Mouse (Mus musculus) heart, adult 2 months (tissue): Measurements from ENCODE around the gene Hsd3b7. TPM values are rescaled to one million over a fixed set of nuclear protein-coding genes. Genes with fewer than 3 reads are reported as not detected.

Source experiments
- DNase-seq, 2 experiments: peaks; one replicate each; pipeline ENCODE4 v3.0.0; 2021
- H3K27ac ChIP-seq: fragments of 200-600 bp; 2 replicates; pipeline ENCODE4 v1.8.1; 2022
- H3K27me3 ChIP-seq: fragments of 200-500 bp; 2 replicates; pipeline ENCODE4 v1.6.1; 2012; ENCODE audit warnings: mild to moderate bottlenecking, low read length, inconsistent platforms, mixed read lengths; ENCODE audit not compliant: control insufficient read depth, insufficient read depth
- H3K36me3 ChIP-seq: fragments of 200-500 bp; 2 replicates; pipeline ENCODE4 v1.6.1; 2012; ENCODE audit warnings: low read length, inconsistent platforms; ENCODE audit not compliant: control insufficient read depth, insufficient read depth
- H3K4me1 ChIP-seq: fragments of 200-500 bp; 2 replicates; pipeline ENCODE4 v1.6.1; 2011; ENCODE audit warnings: low read length; ENCODE audit not compliant: control insufficient read depth, insufficient read depth
- H3K4me3 ChIP-seq: fragments of 200-600 bp; 2 replicates; pipeline ENCODE4 v1.8.1; 2022
- H3K79me2 ChIP-seq: fragments of 200-500 bp; replicated peaks from 2 replicates; pipeline ENCODE4 v1.6.1; 2012; ENCODE audit warnings: mild to moderate bottlenecking, inconsistent platforms, low read length, moderate library complexity, mixed read lengths; ENCODE audit not compliant: control insufficient read depth, insufficient read depth
- H3K9ac ChIP-seq: fragments of 200-500 bp; 2 replicates; pipeline ENCODE4 v1.6.1; 2012; ENCODE audit warnings: low read depth, mild to moderate bottlenecking, control low read depth, inconsistent platforms, low read length, mixed read lengths
- CTCF ChIP-seq: fragments of 200-600 bp; IDR thresholded peaks from 2 replicates; pipeline ENCODE4 v1.8.1; 2022; ENCODE audit warnings: antibody characterized with exemption, mild to moderate bottlenecking, moderate library complexity
- EP300 ChIP-seq: fragments of 200-500 bp; IDR thresholded peaks from 2 replicates; pipeline ENCODE4 v1.6.1; 2011; ENCODE audit warnings: low read depth, low read length, control low read depth; ENCODE audit not compliant: insufficient read depth
- POLR2A ChIP-seq: fragments of 200-500 bp; IDR thresholded peaks from 2 replicates; pipeline ENCODE4 v1.6.1; 2011; ENCODE audit warnings: mild to moderate bottlenecking, low read depth, low read length, control low read depth; ENCODE audit not compliant: insufficient read depth
- WGBS: fragments of 180-500 bp; shearing (Covaris S2); methylation state at CpG from one replicate; pipeline ENCODE4 v1.1.7; 2018; 5-methylcytosine and 5-hydroxymethylcytosine counted together
- intact Hi-C: fragments of 180-260 bp; cut with DNase I; formaldehyde crosslinking; loops from one replicate; pipeline ENCODE4 v1.15.1; 2025
- polyA plus RNA-seq: library from polyadenylated mRNA; depleted of rRNA; stranded (reverse); fragments of >200 nt; gene quantifications from 2 replicates; pipeline ENCODE4 v1.2.3, GENCODE M21; 2012
- total RNA-seq, 2 experiments: library from RNA; stranded (reverse); gene quantifications; 2 replicates each; pipeline ENCODE4 v1.2.3; 2021

The Hsd3b7 gene
- total and polyA plus RNA-seq, 3 experiments, result 9.8 to 37.0 (median 12.9) TPM

DNA sequence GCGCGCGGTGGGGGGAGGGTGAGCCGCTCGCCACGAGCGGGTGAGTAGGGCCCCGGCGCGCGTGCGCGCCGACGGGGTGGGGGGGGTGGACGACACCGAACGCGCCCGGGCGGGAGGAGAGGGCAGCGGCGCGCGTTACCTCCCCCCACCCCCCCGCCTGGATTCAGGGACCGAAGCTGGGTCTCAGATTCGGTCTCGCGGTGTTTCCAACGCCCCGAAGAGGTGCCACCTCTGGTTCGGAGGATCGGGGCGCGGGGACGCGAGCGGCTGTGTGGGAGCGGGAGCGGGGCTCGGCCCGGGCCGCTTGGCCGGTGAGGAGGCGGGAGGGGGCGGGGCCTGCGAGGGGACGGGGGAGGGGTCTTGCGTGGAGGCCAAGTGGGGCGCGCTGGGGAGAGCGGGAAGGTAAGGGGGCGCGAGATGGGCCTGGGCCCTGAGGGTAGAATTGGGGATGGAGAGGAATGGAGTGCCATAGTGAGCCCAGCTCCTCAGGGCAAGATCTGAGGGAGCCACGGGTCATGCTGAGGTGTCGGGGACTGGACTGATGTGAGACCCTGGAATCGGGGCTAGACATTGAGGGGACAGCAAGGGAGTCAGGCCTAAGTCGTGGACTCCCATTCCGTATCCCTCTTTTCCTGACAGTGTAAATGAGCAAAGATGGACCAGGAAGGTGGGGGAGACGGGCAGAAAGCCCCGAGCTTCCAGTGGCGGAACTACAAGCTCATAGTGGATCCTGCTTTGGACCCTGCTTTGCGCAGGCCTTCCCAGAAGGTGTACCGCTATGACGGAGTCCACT, 22.7 kb upstream of the Hsd3b7 start:
- Histone ChIP-seq H3K79me2 (0 out of 2 replicates have a peak, but pooled peaks cover 2% of the 10 kb centered on the region), H3K27me3 (no peaks in the 10 kb centered on the region), H3K4me3 (peak overlapping the region; percentile 94), H3K27ac (peak overlapping the region; percentile 99), H3K9ac (peak overlapping the region; percentile 93), H3K36me3 (peaks cover 6% of the 10 kb centered on the region), H3K4me1 (no peaks in the 10 kb centered on the region; the same call in 1 of the 2 replicates)
- peak in 1 of 2 experiments; percentile 75 for DNase-seq
- 1% methylated on average over 52 of the region's 66 CpGs for WGBS
- TF ChIP-seq POLR2A (0 out of 2 replicates have a peak, but pooled peaks have one; percentile 13), EP300 (no peak)
- intact Hi-C loops, result loop anchor here (5.0 kb wide), 1 partner anchor 100 kb away; the partner anchor contains the start of genes Zfp646 and Zfp668

DNA sequence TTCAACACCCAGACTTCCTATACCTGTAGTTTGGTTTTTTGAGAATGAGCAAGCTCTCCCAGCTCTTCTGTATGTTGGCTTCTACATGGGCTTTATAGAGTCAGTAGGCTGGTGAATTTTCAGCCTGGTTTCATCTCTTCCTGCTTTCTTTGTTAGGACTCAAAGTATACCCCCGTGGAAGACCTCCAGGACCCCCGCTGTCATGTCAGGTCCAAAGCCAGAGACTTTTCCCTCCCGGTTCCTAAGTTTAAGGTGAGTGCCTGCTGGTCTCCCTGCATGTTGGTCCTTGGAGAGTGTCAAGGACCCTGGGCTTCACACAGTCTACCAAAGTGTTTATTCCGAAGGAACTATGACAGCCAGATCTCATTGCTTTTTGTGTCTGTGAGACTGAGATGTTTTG, 22.1 kb upstream of the Hsd3b7 start:
- no peak for TF ChIP-seq CTCF
- TF ChIP-seq EP300, result no peak
- TF ChIP-seq POLR2A, result no peak
- H3K4me3 ChIP-seq, result peak overlapping the region; percentile 94
- no peak for DNase-seq
- H3K36me3 ChIP-seq, result peaks cover 6% of the 10 kb centered on the region
- WGBS, result 73% methylated on average over 4 of the region's 4 CpGs
- intact Hi-C loops, result loop anchor here (5.0 kb wide), 1 partner anchor 99 kb away; the partner anchor contains the start of genes Zfp646 and Zfp668
- no peaks in the 10 kb centered on the region for H3K27me3 ChIP-seq
- H3K27ac ChIP-seq, result no peak overlapping the region
- 0 out of 2 replicates have a peak, but pooled peaks cover 2% of the 10 kb centered on the region for H3K79me2 ChIP-seq
- no peaks in the 10 kb centered on the region; the same call in 1 of the 2 replicates for H3K4me1 ChIP-seq
- H3K9ac ChIP-seq, result no peak overlapping the region

DNA sequence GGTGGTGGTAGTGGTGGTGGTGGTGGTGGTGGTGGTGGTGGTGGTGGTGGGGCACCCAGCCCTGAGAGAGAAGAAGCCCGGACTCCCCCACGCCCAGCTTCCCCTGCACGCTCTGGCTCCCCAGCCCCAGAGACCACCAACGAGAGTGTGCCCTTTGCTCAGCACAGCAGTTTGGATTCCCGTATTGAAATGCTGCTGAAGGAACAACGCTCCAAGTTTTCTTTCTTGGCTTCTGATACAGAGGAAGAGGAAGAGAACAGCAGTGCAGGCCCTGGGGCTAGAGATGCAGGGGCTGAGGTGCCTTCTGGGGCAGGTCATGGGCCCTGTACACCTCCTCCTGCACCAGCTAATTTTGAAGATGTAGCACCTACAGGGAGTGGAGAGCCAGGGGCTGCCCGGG, 15.1 kb upstream of the Hsd3b7 start, which contains the start of gene Gm49388:
Gm49388 (plus strand) TSS at position 301 of the 400 bp plus-strand sequence.
- Histone ChIP-seq H3K27ac (no peak within 1 kb of the TSS), H3K4me3 (no peak within 1 kb of the TSS), H3K36me3 (peaks cover 2% of the 10 kb centered on the region; the same call in 1 of the 2 replicates), H3K4me1 (no peaks in the 10 kb centered on the region), H3K9ac (no peak within 1 kb of the TSS), H3K79me2 (no peaks in the 10 kb centered on the region), H3K27me3 (no peaks in the 10 kb centered on the region)
- intact Hi-C loops, result no loop called here
- 96% methylated on average over 7 of the region's 7 CpGs for WGBS
- TF ChIP-seq CTCF (no peak), EP300 (no peak), POLR2A (no peak)
- no peak for DNase-seq

DNA sequence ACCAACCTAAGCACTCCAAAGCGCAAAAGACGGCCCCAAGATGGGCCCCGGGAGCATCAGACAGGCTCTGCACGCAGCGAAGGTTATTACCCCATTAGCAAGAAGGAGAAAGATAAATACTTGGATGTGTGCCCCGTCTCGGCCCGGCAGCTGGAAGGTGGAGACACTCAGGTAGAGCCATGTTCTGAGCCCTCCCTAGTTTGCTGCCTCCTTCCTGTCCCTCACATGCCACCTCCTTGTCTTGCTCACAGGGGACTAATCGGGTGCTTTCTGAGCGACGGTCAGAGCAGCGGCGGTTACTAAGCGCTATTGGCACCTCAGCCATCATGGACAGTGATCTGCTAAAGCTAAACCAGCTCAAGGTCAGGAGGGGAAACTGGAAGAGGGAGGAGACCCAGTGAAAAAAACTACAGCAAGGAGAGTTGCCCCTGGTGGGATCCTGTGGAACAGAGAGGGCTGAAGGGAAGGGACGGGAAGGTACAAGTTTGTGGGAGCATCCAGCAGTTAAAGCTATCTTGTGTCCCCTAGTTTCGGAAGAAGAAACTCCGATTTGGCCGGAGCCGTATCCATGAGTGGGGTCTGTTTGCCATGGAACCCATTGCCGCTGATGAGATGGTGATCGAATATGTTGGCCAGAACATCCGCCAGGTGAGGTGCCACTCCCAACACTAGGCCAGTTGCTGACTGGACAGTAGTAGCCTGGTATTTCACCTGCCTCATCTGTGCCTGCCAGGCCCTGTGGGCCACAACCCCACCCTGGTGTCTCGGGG, 3.1 kb upstream of the Hsd3b7 start:
- H3K36me3 ChIP-seq, result no peaks in the 10 kb centered on the region; the same call in 1 of the 2 replicates
- intact Hi-C loops, result loop anchor here (5.0 kb wide), 1 partner anchor 120 kb away; no protein-coding TSS in a partner anchor
- WGBS, result 88% methylated on average over 23 of the region's 23 CpGs

GRCm38 (mm10) chr7:127798591-127798990, 1.8 kb upstream of the Hsd3b7 start:
- intact Hi-C loops, result loop anchor here (5.0 kb wide), 1 partner anchor 119 kb away; no protein-coding TSS in a partner anchor
- Histone ChIP-seq H3K79me2 (no peaks in the 10 kb centered on the region), H3K4me1 (peaks cover 9% of the 10 kb centered on the region), H3K36me3 (no peaks in the 10 kb centered on the region), H3K27me3 (no peaks in the 10 kb centered on the region), H3K27ac (no peak overlapping the region), H3K4me3 (no peak overlapping the region), H3K9ac (no peak overlapping the region)
- WGBS, result 84% methylated on average over 4 of the region's 4 CpGs
- no peak for DNase-seq
- no peak for TF ChIP-seq CTCF
- no peak for TF ChIP-seq EP300
- TF ChIP-seq POLR2A, result no peak

More for the DNA sequence above, 3.1 kb upstream of the Hsd3b7 start:
- Histone ChIP-seq H3K4me1 (peaks cover 9% of the 10 kb centered on the region), H3K27ac (no peak overlapping the region), H3K4me3 (no peak overlapping the region), H3K27me3 (no peaks in the 10 kb centered on the region), H3K79me2 (no peaks in the 10 kb centered on the region), H3K9ac (no peak overlapping the region)
- TF ChIP-seq CTCF, result no peak
- no peak for TF ChIP-seq EP300
- no peak for TF ChIP-seq POLR2A
- no peak for DNase-seq
